Mouse (Mus musculus) limb, embryonic 11.5 days (tissue): ENCODE results near the gene Eva1a. TPM values are rescaled to one million over a fixed set of nuclear protein-coding genes. Genes with fewer than 3 reads are reported as not detected.

Experiments
- ATAC-seq: fragments of 200-750 bp; cut with Nextera tagmentation; 2 replicates; pipeline ENCODE4 v1.8.0; 2017; ENCODE audit warnings: low read depth; ENCODE audit not compliant: insufficient number of reproducible peaks, low FRiP score, low TSS enrichment
- DNase-seq: peaks from one replicate; pipeline ENCODE4 v3.0.0-alpha.2; 2015; ENCODE audit warnings: low spot score
- H3K27ac ChIP-seq: fragments of 300-500 bp; sonication (generic); replicated peaks from 2 replicates; pipeline ENCODE4 v1.5.1; 2014; ENCODE audit warnings: low read depth, mild to moderate bottlenecking, low read length
- H3K27me3 ChIP-seq: fragments of 300-500 bp; sonication (generic); 2 replicates; pipeline ENCODE4 v1.6.1; 2014; ENCODE audit warnings: mild to moderate bottlenecking, low read length, mixed read lengths; ENCODE audit not compliant: control insufficient read depth, insufficient read depth
- H3K36me3 ChIP-seq: fragments of 300-500 bp; sonication (generic); 2 replicates; pipeline ENCODE4 v1.6.1; 2014; ENCODE audit warnings: mild to moderate bottlenecking, low read length, moderate library complexity, mixed read lengths; ENCODE audit not compliant: control insufficient read depth, insufficient read depth
- H3K4me1 ChIP-seq: fragments of 300-500 bp; sonication (generic); 2 replicates; pipeline ENCODE4 v1.6.1; 2014; ENCODE audit warnings: low read length, mixed read lengths; ENCODE audit not compliant: control insufficient read depth, insufficient read depth
- H3K4me2 ChIP-seq: fragments of 300-500 bp; sonication (generic); 2 replicates; pipeline ENCODE4 v1.6.1; 2014; ENCODE audit warnings: low read depth, mild to moderate bottlenecking, moderate library complexity; ENCODE audit not compliant: severe bottlenecking
- H3K4me3 ChIP-seq: fragments of 300-500 bp; sonication (generic); 2 replicates; pipeline ENCODE4 v1.5.1; 2014; ENCODE audit warnings: low read depth, low read length
- H3K9ac ChIP-seq: fragments of 300-500 bp; sonication (generic); 2 replicates; pipeline ENCODE4 v1.6.1; 2014; ENCODE audit warnings: mild to moderate bottlenecking, low read length
- H3K9me3 ChIP-seq: fragments of 300-500 bp; sonication (generic); 2 replicates; pipeline ENCODE4 v1.6.1; 2016; ENCODE audit warnings: low read length; ENCODE audit not compliant: control insufficient read depth
- WGBS: fragments of 180-500 bp; shearing (Covaris S2); extraction: QIAGEN DNeasy Blood & Tissue Kit; methylation state at CpG from one replicate; pipeline ENCODE4 v1.1.7; 2014; 5-methylcytosine and 5-hydroxymethylcytosine counted together
- polyA plus RNA-seq: library from polyadenylated mRNA; unstranded; fragments of >200 nt; fragmentation: Nextera tagmentation; extraction: Ambion mirVana; gene quantifications from 2 replicates; pipeline ENCODE4 v1.2.1, GENCODE M21; 2014

The Eva1a gene
- polyA plus RNA-seq, 1 experiment from 2014 or later, result 19.7 TPM

DNA sequence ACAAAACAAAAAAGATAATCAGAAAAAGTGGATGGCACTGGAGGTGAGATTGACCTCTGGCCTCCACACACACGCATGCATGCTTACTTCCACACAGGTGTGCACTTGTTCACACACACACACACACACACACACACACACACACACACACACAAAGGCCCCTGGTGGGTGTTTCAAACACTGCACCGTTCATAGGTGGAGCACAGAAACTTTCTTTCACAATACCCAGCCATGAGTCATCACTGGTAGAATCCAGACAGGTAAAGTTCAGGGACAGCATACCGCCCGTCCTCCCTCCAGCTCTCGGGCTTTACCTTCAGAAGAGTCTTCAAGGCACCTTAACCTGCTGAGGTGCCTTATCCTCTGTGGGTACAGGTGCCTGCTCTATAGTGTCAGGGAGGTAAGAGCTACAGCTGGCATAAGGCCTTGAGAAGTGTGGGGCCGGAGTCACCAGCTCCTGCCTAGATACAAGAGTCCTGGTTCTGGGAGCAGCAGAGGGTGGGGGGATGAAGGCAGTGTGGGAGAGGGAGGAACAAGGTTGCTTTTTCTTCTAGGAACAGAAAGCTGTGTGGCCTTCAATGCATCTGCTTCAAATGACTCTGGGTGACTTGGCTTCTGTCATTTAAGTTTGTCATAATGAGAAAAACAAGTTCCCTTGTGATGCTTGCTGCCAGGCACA is 11.3 kb downstream of the Eva1a start:
- no peak overlapping the region for H3K4me2 ChIP-seq
- no peaks in the 10 kb centered on the region for H3K27me3 ChIP-seq
- H3K4me1 ChIP-seq, result 0 out of 2 replicates have a peak, but pooled peaks cover 4% of the 10 kb centered on the region
- 83% methylated on average over 6 of the region's 6 CpGs for WGBS
- no peak overlapping the region for H3K4me3 ChIP-seq
- ATAC-seq (0 out of 2 replicates have a peak, but pooled peaks have one; percentile 26), DNase-seq (no peak)
- H3K9me3 ChIP-seq, result no peaks in the 10 kb centered on the region
- no peak overlapping the region for H3K27ac ChIP-seq
- H3K36me3 ChIP-seq, result no peaks in the 10 kb centered on the region
- no peak overlapping the region for H3K9ac ChIP-seq

DNA sequence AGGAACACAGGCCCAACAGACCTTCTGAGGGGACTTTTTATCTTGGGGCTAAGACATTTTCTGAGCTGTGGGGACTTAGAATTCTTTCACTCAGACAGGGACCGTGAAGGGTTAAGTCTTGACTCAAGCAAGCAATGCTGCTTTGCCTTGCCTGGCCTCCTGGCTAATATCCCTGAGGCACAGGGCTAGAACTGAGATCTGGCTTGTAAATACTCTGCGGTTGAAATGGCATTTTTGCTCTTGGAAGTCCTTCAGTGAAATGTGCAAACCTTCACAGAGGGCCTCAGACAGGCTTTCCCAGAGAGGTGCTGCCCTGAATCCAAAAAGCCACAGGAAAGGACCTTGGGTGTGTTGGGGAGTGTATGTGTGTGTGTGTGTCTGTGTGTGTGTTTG is 11.9 kb downstream of the Eva1a start:
- H3K4me2 ChIP-seq, result no peak overlapping the region
- WGBS, result 60% methylated on average over 2 of the region's 2 CpGs

DNA sequence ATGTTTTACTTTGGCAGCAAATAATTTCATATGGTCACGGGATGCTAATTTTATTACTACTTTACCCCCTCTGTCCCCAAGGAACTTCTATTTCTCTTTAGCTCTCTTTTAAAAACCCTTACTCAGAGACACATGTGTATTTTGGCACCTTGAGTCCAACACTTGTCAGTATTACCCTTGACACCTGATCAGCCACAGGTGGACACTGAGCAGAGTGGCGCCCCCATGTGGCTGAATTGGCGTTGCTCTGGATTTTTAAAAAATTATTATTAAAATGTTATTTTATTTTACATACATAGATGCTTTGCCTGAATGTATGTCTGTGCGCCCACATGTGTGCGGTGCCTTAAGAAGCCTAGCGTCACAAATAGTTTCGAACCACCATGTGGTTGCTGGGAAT is 14.0 kb downstream of the Eva1a start:
- H3K4me3 ChIP-seq, result no peak overlapping the region
- H3K36me3 ChIP-seq, result no peaks in the 10 kb centered on the region
- 76% methylated on average over 7 of the region's 7 CpGs for WGBS
- H3K27me3 ChIP-seq, result no peaks in the 10 kb centered on the region
- H3K4me2 ChIP-seq, result no peak overlapping the region
- H3K9me3 ChIP-seq, result no peaks in the 10 kb centered on the region
- H3K4me1 ChIP-seq, result peaks cover 7% of the 10 kb centered on the region; the same call in 1 of the 2 replicates
- DNase-seq, result no peak
- no peak overlapping the region for H3K27ac ChIP-seq
- no peak overlapping the region for H3K9ac ChIP-seq
- ATAC-seq, result no peak

More for the DNA sequence above, 11.9 kb downstream of the Eva1a start:
- H3K27me3 ChIP-seq, result no peaks in the 10 kb centered on the region
- ATAC-seq (no peak), DNase-seq (no peak)
- H3K4me3 ChIP-seq, result no peak overlapping the region
- no peak overlapping the region for H3K27ac ChIP-seq
- H3K9me3 ChIP-seq, result no peaks in the 10 kb centered on the region
- no peaks in the 10 kb centered on the region for H3K36me3 ChIP-seq
- no peak overlapping the region for H3K9ac ChIP-seq
- peaks cover 7% of the 10 kb centered on the region; the same call in 1 of the 2 replicates for H3K4me1 ChIP-seq

DNA sequence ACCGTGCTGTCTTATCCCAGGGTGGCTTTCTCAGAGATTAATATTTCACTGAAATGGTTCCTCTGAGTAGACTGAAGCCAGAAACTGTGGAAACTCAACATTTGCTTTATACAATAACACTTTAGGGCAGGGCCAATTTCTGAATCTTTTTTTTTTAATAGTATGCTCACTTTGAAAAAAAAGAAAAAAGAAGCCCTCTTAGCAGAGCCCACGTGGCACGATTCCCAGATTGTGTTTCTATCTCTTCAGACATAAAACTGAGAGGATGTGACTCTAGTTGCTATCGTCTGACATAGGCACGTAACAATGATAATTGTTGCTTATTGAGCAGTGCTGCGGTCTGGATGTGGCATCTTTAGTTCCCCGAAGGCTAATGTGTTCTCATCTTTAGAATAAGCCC is 19.1 kb downstream of the Eva1a start:
- Histone ChIP-seq H3K27me3 (no peaks in the 10 kb centered on the region), H3K27ac (no peak overlapping the region), H3K9ac (no peak overlapping the region), H3K4me2 (no peak overlapping the region), H3K9me3 (no peaks in the 10 kb centered on the region), H3K4me3 (no peak overlapping the region), H3K36me3 (no peaks in the 10 kb centered on the region), H3K4me1 (peaks cover 2% of the 10 kb centered on the region; the same call in 1 of the 2 replicates)
- no peak for DNase-seq
- ATAC-seq, result no peak
- WGBS, result 87% methylated on average over 7 of the region's 7 CpGs

DNA sequence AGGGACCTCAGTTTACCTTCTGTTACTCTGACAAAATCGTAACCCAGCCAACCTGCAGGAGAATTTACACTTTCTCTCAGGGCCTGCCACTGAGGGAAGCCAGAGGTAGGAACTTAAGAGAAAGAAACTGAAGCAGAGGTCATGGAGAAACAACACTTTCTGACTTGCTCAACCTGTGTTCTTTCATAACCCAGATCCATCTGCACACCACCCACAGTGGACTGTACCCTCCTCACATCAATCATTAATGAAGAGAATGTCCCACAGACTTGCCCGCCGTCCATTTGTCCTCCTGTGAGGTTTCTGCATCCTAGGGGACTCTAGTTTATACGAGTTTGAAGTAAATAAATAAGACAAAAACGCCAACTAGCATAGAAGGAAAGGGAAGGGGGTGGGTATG is 24.4 kb downstream of the Eva1a start:
- Histone ChIP-seq H3K9ac (no peak overlapping the region), H3K36me3 (no peaks in the 10 kb centered on the region), H3K9me3 (no peaks in the 10 kb centered on the region), H3K4me3 (no peak overlapping the region), H3K4me1 (no peaks in the 10 kb centered on the region), H3K4me2 (no peak overlapping the region), H3K27ac (no peak overlapping the region), H3K27me3 (no peaks in the 10 kb centered on the region)
- DNase-seq (no peak), ATAC-seq (no peak)
- 79% methylated on average over 5 of the region's 5 CpGs for WGBS

DNA sequence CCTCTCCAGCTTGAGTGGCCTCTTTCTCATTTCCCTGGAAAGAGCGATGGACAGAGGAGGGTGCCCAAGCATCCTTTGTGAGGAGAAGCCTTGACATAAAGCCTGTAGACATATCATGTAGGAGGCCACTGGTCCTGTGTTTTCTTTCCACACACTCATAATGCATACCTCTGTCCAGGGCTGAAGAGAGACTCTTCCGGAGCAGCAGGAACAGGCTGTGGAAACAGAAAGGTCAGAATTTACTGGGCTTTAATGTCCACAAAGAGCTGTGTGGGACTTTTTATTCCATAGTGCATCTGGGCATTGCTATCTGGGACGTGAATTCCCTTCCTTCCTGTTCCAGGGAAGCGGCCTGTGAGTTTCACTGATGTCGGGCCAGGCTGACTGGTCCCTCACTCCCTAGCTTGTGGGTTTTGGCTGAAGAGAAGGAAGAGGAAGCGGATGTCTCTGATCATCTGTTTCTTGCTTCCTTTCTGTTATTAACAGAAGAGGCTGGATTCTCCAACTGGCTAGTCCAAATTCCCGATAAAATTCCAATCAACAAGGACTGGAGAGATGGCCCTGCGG is 25.8 kb downstream of the Eva1a start:
- Histone ChIP-seq H3K4me1 (no peaks in the 10 kb centered on the region), H3K9me3 (no peaks in the 10 kb centered on the region), H3K36me3 (no peaks in the 10 kb centered on the region), H3K27me3 (no peaks in the 10 kb centered on the region), H3K27ac (no peak overlapping the region), H3K4me3 (no peak overlapping the region), H3K9ac (no peak overlapping the region), H3K4me2 (no peak overlapping the region)
- DNase-seq, result no peak
- ATAC-seq, result no peak
- WGBS, result 88% methylated on average over 8 of the region's 8 CpGs

DNA sequence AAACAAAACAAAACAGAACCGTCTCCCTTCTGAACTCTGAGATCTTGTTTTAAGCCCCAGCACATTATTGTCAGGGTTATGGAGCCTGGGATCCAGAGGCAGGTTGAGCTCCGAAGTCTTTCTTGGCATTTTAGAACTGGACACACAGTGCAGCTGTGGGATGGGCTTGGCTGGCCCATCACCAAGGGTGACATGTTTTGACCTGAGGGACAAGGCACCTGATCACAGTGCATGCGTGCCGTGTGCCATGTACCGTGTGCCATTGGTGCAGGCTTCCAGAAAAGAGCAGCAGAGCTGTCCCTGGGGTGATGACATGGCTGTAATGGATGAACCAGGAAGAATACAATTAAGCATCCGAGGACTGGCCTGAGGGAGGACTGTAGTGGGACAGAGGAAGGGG is 29.6 kb downstream of the Eva1a start:
- no peaks in the 10 kb centered on the region for H3K36me3 ChIP-seq
- no peaks in the 10 kb centered on the region for H3K4me1 ChIP-seq
- WGBS, result 83% methylated on average over 6 of the region's 6 CpGs
- H3K4me2 ChIP-seq, result no peak overlapping the region
- H3K27me3 ChIP-seq, result no peaks in the 10 kb centered on the region
- no peaks in the 10 kb centered on the region for H3K9me3 ChIP-seq
- no peak for ATAC-seq
- H3K9ac ChIP-seq, result no peak overlapping the region
- H3K4me3 ChIP-seq, result no peak overlapping the region
- no peak for DNase-seq
- H3K27ac ChIP-seq, result no peak overlapping the region

DNA sequence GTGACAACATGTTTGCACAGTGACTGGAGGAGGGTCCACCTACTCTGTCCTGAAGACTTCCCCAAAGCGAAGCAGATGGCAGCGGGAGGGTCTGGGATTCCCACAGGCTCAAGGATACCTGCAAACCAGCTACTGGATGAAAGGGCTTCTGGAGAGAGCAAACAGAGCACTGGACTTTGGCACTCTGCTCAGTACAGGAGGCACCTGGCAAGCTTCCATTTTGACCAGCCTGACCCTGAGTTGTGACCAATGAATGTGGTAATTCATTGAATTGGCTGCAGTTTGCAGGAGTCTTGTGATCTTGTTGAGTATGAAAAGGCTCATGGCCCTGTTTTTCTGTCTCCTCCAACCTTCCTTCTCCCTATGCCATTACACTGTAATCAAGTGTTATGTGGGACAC is 32.2 kb downstream of the Eva1a start:
- no peaks in the 10 kb centered on the region for H3K36me3 ChIP-seq

More for the DNA sequence above, 32.2 kb downstream of the Eva1a start:
- Histone ChIP-seq H3K9ac (no peak overlapping the region), H3K4me3 (no peak overlapping the region), H3K27ac (no peak overlapping the region), H3K4me1 (no peaks in the 10 kb centered on the region), H3K27me3 (no peaks in the 10 kb centered on the region), H3K9me3 (no peaks in the 10 kb centered on the region), H3K4me2 (no peak overlapping the region)
- WGBS, result 95% methylated on average over 2 of the region's 2 CpGs
- no peak for DNase-seq
- no peak for ATAC-seq
